Mouse (Mus musculus): ENCODE data around the gene Slc17a9. TPM values are rescaled to one million over a fixed set of nuclear protein-coding genes. Genes with fewer than 3 reads are reported as not detected.
A peak's percentile ranks its signal among the peaks of the same experiment; 100 is the strongest.

Slc17a9 gene
- polyA plus RNA-seq, 2 experiments: 2.2 to 3.4 TPM

- WGBS: 7% methylated on average over 23 of the region's 26 CpGs
- Histone ChIP-seq H3K27ac (replicated peaks; ENCODE audit: low read depth, low read length) (peak overlapping the region; percentile 92), H3K4me3 (replicated peaks; ENCODE audit: low read length) (peak overlapping the region; percentile 93), H3K36me3 (ENCODE audit: control insufficient read depth, insufficient read depth, low read length) (0 out of 2 replicates have a peak, but pooled peaks cover 3% of the 10 kb centered on the region), H3K4me1 (ENCODE audit: control insufficient read depth, insufficient read depth, low read length) (peaks cover 25% of the 10 kb centered on the region), H3K9ac (ENCODE audit: low read depth, low read length, severe bottlenecking) (peak overlapping the region; percentile 97), H3K27me3 (ENCODE audit: control insufficient read depth, insufficient read depth, low read length) (no peaks in the 10 kb centered on the region), H3K4me2 (replicated peaks; ENCODE audit: low read depth, low read length, severe bottlenecking) (peak overlapping the region; percentile 94), H3K9me3 (ENCODE audit: control insufficient read depth, low read length) (no peaks in the 10 kb centered on the region)
- peak; percentile 26 for DNase-seq (ENCODE audit: low spot score)
- TF ChIP-seq POLR2A (IDR thresholded peaks at IDR 0.05; ENCODE audit: borderline replicate concordance, extremely low read depth, insufficient read depth, insufficient read length): no peak
- ATAC-seq (ENCODE audit: low FRiP score, low read depth): no peak
Observed at GRCm38 (mm10) chr2:180701053-180701766, 23.9 kb upstream of the Slc17a9 start.

DNA sequence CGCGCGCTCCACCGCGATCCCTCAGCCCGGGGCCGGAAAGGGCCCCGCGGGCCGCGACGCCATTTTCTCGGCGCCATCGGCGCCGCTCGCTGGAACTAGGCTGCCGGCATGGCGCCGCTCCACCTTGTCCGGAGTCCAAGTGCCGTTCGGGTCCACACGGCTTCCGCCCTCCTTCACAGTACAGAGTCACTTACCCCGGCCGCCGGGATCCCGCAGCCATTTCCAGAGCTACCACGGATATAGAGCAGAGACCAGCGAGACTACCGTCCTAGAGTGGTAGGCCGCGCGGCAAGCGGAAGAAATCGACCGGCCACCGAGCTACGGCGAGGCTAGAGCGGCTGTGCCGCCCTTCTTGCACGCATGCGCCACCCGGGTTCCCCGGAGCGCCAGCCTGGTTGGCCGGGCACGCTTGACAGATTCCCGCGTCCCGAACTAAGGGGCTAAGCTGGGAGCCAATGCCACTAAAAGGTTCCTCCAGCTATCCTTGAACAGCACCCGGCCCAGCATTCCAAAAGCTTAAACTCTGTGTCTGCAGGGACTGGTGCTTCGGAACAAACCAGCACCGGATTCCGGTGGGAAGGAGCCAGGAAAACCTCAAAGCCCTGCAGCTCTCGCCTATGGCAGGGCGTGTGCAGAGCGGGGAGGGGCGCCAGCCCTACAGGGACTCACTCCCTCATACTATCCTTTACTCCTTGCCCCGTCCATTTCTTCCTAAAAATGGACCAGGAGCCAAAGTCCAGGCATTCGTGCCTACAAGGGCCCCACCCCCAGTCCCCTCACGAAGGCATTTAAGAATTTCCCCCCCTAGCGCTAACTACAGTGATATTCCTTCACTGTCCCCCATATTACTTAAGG lies 23.1 kb upstream of the Slc17a9 start:
- Histone ChIP-seq H3K9me3 (ENCODE audit: control insufficient read depth, low read length) (no peaks in the 10 kb centered on the region), H3K27me3 (ENCODE audit: control insufficient read depth, insufficient read depth, low read length) (no peaks in the 10 kb centered on the region), H3K9ac (ENCODE audit: low read depth, low read length, severe bottlenecking) (peak overlapping the region; percentile 97), H3K4me1 (ENCODE audit: control insufficient read depth, insufficient read depth, low read length) (peaks cover 25% of the 10 kb centered on the region), H3K36me3 (ENCODE audit: control insufficient read depth, insufficient read depth, low read length) (0 out of 2 replicates have a peak, but pooled peaks cover 3% of the 10 kb centered on the region), H3K4me3 (replicated peaks; ENCODE audit: low read length) (peak overlapping the region; percentile 93), H3K4me2 (replicated peaks; ENCODE audit: low read depth, low read length, severe bottlenecking) (peak overlapping the region; percentile 94), H3K27ac (replicated peaks; ENCODE audit: low read depth, low read length) (peak overlapping the region; percentile 92)
- DNase-seq (ENCODE audit: low spot score) (peak; percentile 95), ATAC-seq (ENCODE audit: low FRiP score, low read depth) (peak; percentile 95)
- under 1% methylated on average over 64 of the region's 66 CpGs for WGBS
- 0 out of 2 replicates have a peak, but pooled peaks have one; percentile 26 for TF ChIP-seq POLR2A (IDR thresholded peaks at IDR 0.05; ENCODE audit: borderline replicate concordance, extremely low read depth, insufficient read depth, insufficient read length)

DNA sequence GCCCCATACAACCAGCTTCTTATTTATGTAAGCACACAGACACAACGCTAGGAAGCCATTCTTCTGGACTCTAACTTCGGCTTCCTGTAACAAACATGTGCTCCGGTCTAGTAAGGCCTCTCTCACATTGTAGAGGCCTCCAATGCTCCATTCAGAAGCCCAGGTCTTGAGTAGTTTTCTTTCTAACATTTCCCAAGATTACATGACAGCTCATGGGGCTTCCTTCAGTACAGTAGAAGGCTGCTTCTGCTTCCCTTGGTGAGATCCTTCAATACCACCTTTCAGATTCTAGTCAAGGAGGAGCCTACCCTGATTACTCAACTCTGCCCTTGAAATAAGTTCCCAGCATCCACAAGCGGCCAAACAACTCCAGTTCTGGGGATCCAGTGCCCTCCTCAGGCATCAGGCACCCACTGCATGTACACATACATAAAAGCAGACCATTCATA lies 22.3 kb upstream of the Slc17a9 start:
- DNase-seq (ENCODE audit: low spot score): no peak
- Histone ChIP-seq H3K4me2 (replicated peaks; ENCODE audit: low read depth, low read length, severe bottlenecking) (peak overlapping the region; percentile 94), H3K9me3 (ENCODE audit: control insufficient read depth, low read length) (no peaks in the 10 kb centered on the region), H3K27ac (replicated peaks; ENCODE audit: low read depth, low read length) (peak overlapping the region; percentile 92), H3K4me1 (ENCODE audit: control insufficient read depth, insufficient read depth, low read length) (peaks cover 25% of the 10 kb centered on the region), H3K36me3 (ENCODE audit: control insufficient read depth, insufficient read depth, low read length) (0 out of 2 replicates have a peak, but pooled peaks cover 3% of the 10 kb centered on the region), H3K27me3 (ENCODE audit: control insufficient read depth, insufficient read depth, low read length) (no peaks in the 10 kb centered on the region), H3K4me3 (replicated peaks; ENCODE audit: low read length) (peak overlapping the region; percentile 93), H3K9ac (ENCODE audit: low read depth, low read length, severe bottlenecking) (peak overlapping the region; percentile 97)
- 27% methylated on average over 4 of the region's 4 CpGs for WGBS
- no peak for ATAC-seq (ENCODE audit: low FRiP score, low read depth)
- no peak for TF ChIP-seq POLR2A (IDR thresholded peaks at IDR 0.05; ENCODE audit: borderline replicate concordance, extremely low read depth, insufficient read depth, insufficient read length)

DNA sequence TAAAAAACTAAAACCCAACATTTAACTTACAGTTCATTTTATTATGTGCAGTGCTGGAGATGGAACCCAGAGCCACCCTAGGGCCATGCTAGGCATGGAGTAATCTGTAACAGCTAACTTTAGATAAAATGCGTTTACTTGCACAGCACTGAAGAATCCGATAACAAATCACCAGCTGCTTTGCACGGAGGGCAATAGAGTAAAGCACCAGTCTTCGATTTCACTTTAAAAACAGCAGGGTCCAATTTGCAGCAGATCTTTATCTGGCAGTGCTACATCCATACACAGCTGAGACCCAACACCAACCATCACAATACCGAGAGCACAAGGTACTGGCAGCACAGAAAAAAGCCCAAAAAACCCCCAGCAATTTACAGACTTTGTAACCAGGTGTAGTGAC lies 21.9 kb upstream of the Slc17a9 start:
- Histone ChIP-seq H3K9ac (ENCODE audit: low read depth, low read length, severe bottlenecking) (no peak overlapping the region), H3K36me3 (ENCODE audit: control insufficient read depth, insufficient read depth, low read length) (0 out of 2 replicates have a peak, but pooled peaks cover 3% of the 10 kb centered on the region), H3K4me3 (replicated peaks; ENCODE audit: low read length) (no peak overlapping the region), H3K4me2 (replicated peaks; ENCODE audit: low read depth, low read length, severe bottlenecking) (peak overlapping the region; percentile 94; the same call in 1 of the 2 replicates), H3K27ac (replicated peaks; ENCODE audit: low read depth, low read length) (peak overlapping the region; percentile 92; the same call in 1 of the 2 replicates), H3K9me3 (ENCODE audit: control insufficient read depth, low read length) (no peaks in the 10 kb centered on the region), H3K27me3 (ENCODE audit: control insufficient read depth, insufficient read depth, low read length) (no peaks in the 10 kb centered on the region), H3K4me1 (ENCODE audit: control insufficient read depth, insufficient read depth, low read length) (peaks cover 25% of the 10 kb centered on the region)
- TF ChIP-seq POLR2A (IDR thresholded peaks at IDR 0.05; ENCODE audit: borderline replicate concordance, extremely low read depth, insufficient read depth, insufficient read length): no peak
- WGBS: 72% methylated on average over 5 of the region's 5 CpGs
- ATAC-seq (ENCODE audit: low FRiP score, low read depth) (no peak), DNase-seq (ENCODE audit: low spot score) (no peak)

Data from limb, embryonic 14.5 days (tissue).